Mouse (Mus musculus): ENCODE data around the gene Nkain2.

The Nkain2 gene

DNA sequence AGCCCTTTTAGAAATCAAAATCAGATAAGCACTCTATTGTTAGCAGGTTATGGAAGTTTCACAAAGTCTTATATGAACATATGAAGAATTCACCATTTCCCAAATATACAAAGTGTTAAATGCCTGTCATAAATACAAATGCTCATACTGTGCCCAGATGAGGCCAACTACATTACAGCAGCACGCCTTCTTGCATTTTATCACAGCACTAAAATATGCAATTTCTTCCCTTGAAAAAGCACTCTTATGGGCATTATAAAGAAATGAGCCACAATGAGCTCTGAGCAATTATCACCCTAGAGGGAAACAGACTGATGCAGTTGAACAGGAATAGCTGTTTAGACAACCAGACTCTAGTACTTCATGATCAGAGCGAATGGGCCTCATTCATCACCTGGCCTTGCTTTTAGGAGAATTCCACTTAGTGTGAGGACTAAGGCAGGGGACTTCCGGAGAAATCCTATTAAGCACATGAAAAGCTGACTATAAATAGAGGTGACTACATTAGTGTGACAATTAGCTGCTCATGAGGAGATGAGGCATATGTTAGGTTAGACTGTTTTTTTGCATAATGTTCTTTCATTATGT is 450.2 kb downstream of the Nkain2 start:
- no peaks in the 10 kb centered on the region for H3K36me3 ChIP-seq (ENCODE audit: control insufficient read depth, insufficient read depth, low read length, poor library complexity, severe bottlenecking)
- H3K27me3 ChIP-seq (ENCODE audit: control insufficient read depth, insufficient read depth, low read length, poor library complexity, severe bottlenecking): no peaks in the 10 kb centered on the region
- DNase-seq (ENCODE audit: low read depth, low spot score): no peak

DNA sequence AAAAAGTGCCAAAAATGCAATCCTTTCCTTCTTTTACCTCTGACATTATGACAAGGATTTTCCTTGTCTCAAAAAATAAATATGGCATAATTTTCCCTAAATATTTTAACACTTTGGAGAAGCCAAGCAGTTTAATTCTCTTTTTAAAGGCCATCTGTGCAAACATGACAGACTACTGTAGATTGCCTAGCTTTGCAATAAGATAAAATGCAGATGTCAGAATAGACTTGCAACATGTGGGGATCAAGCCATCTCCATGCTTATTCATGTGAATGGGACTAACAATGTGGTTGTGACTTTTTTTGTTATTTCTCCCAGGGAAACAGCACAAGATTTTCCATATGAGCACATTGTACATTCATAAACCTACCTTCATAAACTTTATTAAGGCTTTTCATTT is 476.0 kb downstream of the Nkain2 start:
- no peaks in the 10 kb centered on the region for H3K36me3 ChIP-seq (ENCODE audit: control insufficient read depth, insufficient read depth, low read length, poor library complexity, severe bottlenecking)
- DNase-seq (ENCODE audit: low read depth, low spot score): no peak
- no peaks in the 10 kb centered on the region for H3K27me3 ChIP-seq (ENCODE audit: control insufficient read depth, insufficient read depth, low read length, poor library complexity, severe bottlenecking)

DNA sequence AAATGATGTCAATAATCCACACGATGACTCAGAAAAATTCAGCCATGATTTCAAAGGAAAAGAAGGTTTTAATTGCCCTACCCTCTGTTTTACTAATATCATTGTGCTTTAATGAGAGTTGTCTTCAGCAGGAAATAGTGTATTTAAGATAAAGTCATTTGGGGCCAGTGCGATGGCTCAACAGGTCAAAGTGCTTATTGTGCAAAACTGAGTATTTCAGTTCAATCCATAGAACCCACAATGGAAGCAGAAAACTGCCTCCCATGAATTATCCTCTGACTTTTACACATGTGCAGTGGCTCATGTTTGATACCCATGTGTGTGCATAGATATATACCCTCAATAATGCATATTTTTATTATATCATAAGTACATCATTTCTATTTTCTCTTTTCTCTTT is 478.9 kb downstream of the Nkain2 start:
- H3K36me3 ChIP-seq (ENCODE audit: control insufficient read depth, insufficient read depth, low read length, poor library complexity, severe bottlenecking): no peaks in the 10 kb centered on the region
- no peak for DNase-seq (ENCODE audit: low read depth, low spot score)
- no peaks in the 10 kb centered on the region for H3K27me3 ChIP-seq (ENCODE audit: control insufficient read depth, insufficient read depth, low read length, poor library complexity, severe bottlenecking)

DNA sequence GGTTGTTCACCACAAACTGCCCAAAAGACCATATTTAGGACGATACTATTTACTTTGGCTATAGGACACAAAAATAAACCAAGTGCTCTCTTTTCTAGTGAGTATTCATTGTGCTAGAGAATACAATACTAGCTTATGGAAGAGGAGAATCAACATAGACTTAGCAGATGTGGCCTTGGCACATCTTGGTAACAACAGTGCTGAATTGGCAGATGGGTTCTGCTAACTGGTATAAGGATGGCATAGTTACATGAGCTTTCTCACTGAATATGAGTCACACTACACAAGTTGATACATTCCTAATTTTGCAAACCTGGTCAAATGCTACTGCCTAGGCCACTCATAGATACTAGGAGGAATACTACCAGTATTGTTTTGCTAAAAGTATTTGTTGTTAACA is 489.3 kb downstream of the Nkain2 start:
- H3K27me3 ChIP-seq (ENCODE audit: control insufficient read depth, insufficient read depth, low read length, poor library complexity, severe bottlenecking): no peaks in the 10 kb centered on the region
- DNase-seq (ENCODE audit: low read depth, low spot score): no peak
- no peaks in the 10 kb centered on the region for H3K36me3 ChIP-seq (ENCODE audit: control insufficient read depth, insufficient read depth, low read length, poor library complexity, severe bottlenecking)

DNA sequence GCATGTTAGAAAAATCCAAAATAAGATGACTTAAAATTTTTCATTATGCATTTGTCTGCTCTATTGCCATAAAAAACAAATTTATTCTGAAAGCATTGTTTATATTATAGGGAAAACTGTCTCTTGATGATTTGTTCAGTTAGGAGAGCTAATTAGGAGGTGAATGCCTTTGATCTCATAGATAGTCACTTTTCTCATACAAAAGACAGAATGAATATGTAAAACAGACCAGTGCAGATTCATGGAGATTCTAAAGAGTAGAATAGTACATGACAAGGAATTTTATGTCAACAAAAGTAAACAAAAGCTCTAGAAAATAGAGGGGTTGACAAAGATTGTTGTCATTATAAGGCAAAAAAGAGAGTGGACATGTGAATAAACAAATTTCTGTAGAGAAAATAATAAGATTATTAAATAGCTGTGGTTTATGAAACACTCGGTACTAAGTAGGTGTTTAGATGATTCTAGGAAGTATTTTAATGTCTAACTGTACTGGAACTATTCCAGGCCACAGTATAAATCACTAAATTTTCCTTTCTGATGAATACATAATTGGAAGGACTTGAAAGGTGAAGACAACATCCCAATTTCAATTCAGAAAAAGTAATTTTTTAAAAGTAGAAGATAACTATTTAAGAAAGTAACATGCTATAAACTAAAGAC is 496.3 kb downstream of the Nkain2 start:
- Histone ChIP-seq H3K36me3 (ENCODE audit: control insufficient read depth, insufficient read depth, low read length, poor library complexity, severe bottlenecking) (no peaks in the 10 kb centered on the region), H3K27me3 (ENCODE audit: control insufficient read depth, insufficient read depth, low read length, poor library complexity, severe bottlenecking) (no peaks in the 10 kb centered on the region; the same call in 1 of the 2 replicates)
- no peak for DNase-seq (ENCODE audit: low read depth, low spot score)

DNA sequence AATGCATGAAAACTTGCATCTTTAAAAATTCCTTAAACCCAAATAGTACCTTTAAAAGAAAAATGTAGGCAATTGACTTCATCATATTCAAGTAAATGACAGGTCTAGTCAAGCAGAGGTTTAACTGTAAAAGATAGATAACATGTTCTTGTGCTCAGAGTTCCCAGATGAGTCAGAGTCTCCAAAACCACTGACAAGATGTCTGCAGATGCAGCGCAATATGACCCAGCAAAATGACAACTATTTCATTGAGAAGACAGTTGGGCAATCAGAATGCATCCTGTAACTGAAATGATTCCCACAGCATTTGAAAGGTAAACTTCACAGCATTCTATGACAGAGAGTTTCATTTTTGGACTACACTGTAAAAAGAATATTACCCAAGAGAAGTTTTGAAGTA is 496.9 kb downstream of the Nkain2 start:
- Histone ChIP-seq H3K36me3 (ENCODE audit: control insufficient read depth, insufficient read depth, low read length, poor library complexity, severe bottlenecking) (no peaks in the 10 kb centered on the region), H3K27me3 (ENCODE audit: control insufficient read depth, insufficient read depth, low read length, poor library complexity, severe bottlenecking) (no peaks in the 10 kb centered on the region; the same call in 1 of the 2 replicates)
- no peak for DNase-seq (ENCODE audit: low read depth, low spot score)

DNA sequence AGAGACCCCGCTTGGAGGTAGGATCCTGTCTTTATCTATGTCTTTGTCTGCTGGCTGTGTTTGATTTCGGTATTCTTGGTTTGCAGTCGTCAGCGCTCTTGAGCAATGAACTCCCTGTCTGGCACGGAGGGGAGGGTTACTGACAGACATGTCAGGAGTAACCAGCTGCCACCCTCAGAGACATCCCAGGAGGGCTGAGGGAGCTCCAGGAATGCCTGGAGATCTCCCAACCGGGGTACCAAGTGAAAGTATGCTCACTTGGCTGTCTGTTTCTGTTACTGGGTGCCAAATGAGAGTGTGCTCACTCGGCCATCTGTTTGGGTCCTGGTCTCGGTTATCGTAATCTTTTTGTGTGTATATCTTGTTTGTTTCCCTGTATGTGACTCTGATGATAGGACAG is 577.5 kb downstream of the Nkain2 start:
- Histone ChIP-seq H3K27me3 (ENCODE audit: control insufficient read depth, insufficient read depth, low read length, poor library complexity, severe bottlenecking) (no peaks in the 10 kb centered on the region), H3K36me3 (ENCODE audit: control insufficient read depth, insufficient read depth, low read length, poor library complexity, severe bottlenecking) (no peaks in the 10 kb centered on the region)
- no peak for DNase-seq (ENCODE audit: low read depth, low spot score)

DNA sequence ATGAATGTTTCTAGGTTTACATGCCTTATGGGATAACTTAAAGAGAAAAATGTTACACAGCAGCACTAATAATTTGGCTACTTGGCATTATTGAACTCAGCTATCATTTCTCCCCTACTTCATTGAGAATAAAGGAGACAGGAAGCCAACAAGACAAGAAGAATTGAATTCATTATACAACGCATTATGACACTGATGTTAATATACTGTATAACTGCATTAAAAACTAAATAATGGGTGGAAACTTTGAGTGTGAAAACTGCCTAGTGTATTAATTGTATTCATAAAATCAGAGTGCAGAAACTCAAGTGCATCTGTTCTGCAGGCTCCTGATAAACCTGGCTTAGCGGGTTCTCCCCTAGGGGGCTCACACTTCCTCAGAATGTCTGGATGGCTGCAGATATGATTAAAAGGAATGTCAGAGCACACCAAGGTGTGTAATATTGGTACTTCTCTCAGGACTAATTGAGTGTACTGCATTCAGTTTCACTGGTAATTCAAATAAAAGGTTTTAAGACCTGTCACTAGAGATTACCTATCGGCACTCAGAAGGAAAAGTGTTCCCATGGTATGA is 589.2 kb downstream of the Nkain2 start:
- no peaks in the 10 kb centered on the region for H3K36me3 ChIP-seq (ENCODE audit: control insufficient read depth, insufficient read depth, low read length, poor library complexity, severe bottlenecking)
- no peaks in the 10 kb centered on the region for H3K27me3 ChIP-seq (ENCODE audit: control insufficient read depth, insufficient read depth, low read length, poor library complexity, severe bottlenecking)
- DNase-seq (ENCODE audit: low read depth, low spot score): no peak

DNA sequence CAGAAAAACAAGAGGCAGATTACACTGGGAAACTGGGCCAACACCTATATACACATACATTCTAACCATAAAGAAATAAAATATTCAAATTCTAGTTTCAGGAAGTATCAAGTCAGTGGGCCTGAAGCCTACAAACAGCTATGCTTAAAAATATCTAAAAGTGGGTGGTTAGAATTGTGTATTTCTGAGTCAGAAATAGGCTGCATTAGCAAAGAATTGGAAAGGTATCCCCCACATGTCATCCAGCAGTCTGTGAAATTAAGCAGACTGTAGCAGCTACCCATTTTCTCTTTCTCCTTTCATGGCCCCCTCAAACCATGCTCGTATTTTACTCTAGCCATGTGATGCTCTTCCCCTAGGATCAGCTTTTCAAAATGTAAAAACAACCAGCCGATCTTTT is 599.8 kb downstream of the Nkain2 start:
- Histone ChIP-seq H3K27me3 (ENCODE audit: control insufficient read depth, insufficient read depth, low read length, poor library complexity, severe bottlenecking) (no peaks in the 10 kb centered on the region), H3K36me3 (ENCODE audit: control insufficient read depth, insufficient read depth, low read length, poor library complexity, severe bottlenecking) (no peaks in the 10 kb centered on the region; the same call in 1 of the 2 replicates)

DNA sequence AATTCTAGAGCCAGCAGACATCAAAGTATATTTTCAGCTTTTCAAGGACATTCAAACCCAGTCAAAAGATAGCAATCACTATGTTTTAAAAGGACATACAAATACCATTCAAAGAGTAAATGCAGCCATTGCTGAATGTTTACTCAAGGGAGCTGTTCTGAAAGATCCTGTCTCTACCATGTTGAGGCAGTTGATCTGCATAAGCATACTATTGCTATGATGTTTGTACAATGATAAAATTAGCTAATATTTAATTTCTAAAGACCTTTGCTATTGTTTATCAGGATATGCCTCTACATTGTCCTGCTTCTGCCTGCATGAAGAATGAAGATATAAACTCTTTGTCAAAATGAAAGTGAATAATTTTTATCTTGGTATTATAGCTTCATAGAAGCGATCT is 606.6 kb downstream of the Nkain2 start:
- no peaks in the 10 kb centered on the region for H3K36me3 ChIP-seq (ENCODE audit: control insufficient read depth, insufficient read depth, low read length, poor library complexity, severe bottlenecking)
- DNase-seq (ENCODE audit: low read depth, low spot score): no peak
- no peaks in the 10 kb centered on the region for H3K27me3 ChIP-seq (ENCODE audit: control insufficient read depth, insufficient read depth, low read length, poor library complexity, severe bottlenecking)

More for the DNA sequence above, 599.8 kb downstream of the Nkain2 start:
- DNase-seq (ENCODE audit: low read depth, low spot score): no peak

DNA sequence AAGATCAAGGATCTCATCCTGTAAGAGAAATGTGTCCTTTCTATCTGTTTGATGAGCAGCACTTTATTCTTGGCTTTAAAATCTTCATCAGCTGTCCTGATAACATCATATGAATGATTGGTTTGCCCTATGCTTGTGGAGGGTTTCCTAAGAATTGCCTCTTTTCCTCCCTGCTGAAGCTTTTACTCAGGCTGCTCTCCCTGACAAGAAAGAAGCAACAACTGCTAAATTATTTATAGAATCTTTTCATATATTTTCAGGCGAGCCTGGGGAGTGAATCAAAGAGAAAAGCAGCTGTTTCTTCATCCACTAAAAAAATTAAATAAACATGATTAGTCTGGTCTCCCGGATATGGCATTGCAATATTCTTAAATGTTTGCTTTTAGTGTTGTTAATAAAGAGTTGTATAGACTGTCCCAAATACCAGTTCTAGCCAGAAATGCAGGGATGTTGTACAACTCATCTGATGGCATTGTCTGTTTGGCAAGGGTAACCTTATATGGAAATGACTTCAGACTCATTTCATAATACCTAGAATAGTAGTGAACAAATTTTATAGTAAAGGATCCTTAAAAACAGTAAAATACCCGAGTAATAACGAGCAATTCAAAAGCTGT is 646.9 kb downstream of the Nkain2 start:
- Histone ChIP-seq H3K36me3 (ENCODE audit: control insufficient read depth, insufficient read depth, low read length, poor library complexity, severe bottlenecking) (no peaks in the 10 kb centered on the region), H3K27me3 (ENCODE audit: control insufficient read depth, insufficient read depth, low read length, poor library complexity, severe bottlenecking) (no peaks in the 10 kb centered on the region)
- no peak for DNase-seq (ENCODE audit: low read depth, low spot score)

DNA sequence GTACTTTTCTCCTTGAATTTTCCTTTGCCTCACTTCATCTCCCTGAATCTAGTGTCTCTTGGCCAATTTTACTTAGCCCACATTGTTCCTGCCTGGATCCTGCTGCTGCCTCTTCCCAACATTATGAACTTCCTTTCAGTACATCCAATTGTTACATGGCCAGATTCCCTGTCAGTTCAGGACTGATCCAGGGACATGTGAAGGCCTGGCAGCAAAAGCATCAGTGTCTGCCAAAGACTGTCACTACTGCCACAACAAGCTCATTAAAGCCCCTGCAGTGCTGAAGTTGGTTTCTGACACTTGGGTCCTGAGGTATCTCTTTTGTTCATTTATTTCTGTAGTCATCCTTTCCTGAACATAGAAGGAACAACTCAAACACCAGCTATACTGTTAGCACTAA is 649.1 kb downstream of the Nkain2 start:
- H3K36me3 ChIP-seq (ENCODE audit: control insufficient read depth, insufficient read depth, low read length, poor library complexity, severe bottlenecking): no peaks in the 10 kb centered on the region
- H3K27me3 ChIP-seq (ENCODE audit: control insufficient read depth, insufficient read depth, low read length, poor library complexity, severe bottlenecking): no peaks in the 10 kb centered on the region
- DNase-seq (ENCODE audit: low read depth, low spot score): no peak

DNA sequence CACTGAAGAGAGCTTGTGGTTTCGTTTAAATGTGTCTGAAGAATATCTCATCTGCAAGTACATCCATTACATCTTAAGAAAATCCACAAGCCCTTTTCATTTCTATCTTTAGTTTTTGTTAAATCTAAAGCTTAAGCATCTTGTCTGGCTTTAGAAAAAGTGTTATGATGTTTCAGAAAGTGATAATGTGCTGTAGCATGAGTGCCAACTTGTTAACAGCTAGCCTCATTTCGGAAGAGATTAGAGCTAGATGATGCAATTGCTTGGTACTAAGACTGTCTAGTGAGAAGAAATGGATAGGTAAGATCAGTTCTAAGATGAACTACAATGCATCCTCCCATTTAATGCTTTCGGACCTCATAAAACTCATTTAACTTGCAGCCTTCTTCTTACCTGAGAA is 707.3 kb downstream of the Nkain2 start:
- no peaks in the 10 kb centered on the region for H3K36me3 ChIP-seq (ENCODE audit: control insufficient read depth, insufficient read depth, low read length, poor library complexity, severe bottlenecking)
- no peaks in the 10 kb centered on the region for H3K27me3 ChIP-seq (ENCODE audit: control insufficient read depth, insufficient read depth, low read length, poor library complexity, severe bottlenecking)
- DNase-seq (ENCODE audit: low read depth, low spot score): no peak

DNA sequence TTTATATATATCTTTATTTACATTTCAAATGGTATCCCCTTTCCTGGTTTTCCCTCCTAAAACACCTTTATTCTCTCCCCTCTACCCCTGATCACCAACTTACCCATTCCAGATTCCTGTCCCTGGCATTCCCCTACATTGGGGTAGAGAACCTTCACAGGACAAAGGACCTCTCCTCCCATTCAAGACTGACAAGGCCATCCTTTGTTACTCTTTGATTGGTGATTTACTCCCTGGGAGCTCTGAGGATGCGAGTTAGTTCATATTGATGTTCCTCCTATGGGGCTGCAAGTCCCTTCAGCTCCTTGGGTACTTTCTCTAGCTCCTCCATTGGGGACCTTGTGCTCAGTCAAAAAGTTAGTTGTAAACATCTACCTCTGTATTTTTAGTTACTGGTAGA is 798.9 kb downstream of the Nkain2 start:
- DNase-seq (ENCODE audit: low read depth, low spot score): no peak
- Histone ChIP-seq H3K27me3 (ENCODE audit: control insufficient read depth, insufficient read depth, low read length, poor library complexity, severe bottlenecking) (no peaks in the 10 kb centered on the region), H3K36me3 (ENCODE audit: control insufficient read depth, insufficient read depth, low read length, poor library complexity, severe bottlenecking) (no peaks in the 10 kb centered on the region)

DNA sequence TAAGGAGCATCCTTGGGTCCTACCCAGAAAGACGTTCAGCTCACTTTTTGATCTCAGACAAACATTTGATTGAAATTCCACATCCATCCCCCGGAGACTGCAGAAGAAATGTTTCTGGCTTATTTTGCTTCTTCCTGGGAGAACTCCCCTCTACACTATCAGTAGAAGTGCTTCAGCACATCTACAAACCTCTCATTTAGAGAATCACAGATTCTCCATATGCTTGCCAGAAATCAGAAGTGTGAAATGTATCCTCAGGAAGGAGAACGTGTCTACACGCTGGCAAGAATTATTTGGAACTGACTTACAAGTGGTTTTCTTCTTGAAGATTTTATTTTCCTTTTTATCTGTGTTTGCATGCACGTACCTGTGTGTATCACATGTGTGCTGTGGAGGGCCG is 829.9 kb downstream of the Nkain2 start:
- H3K36me3 ChIP-seq (ENCODE audit: control insufficient read depth, insufficient read depth, low read length, poor library complexity, severe bottlenecking): no peaks in the 10 kb centered on the region
- H3K27me3 ChIP-seq (ENCODE audit: control insufficient read depth, insufficient read depth, low read length, poor library complexity, severe bottlenecking): no peaks in the 10 kb centered on the region
- no peak for DNase-seq (ENCODE audit: low read depth, low spot score)

All from splenic B cell, adult 2 months (primary cell).